Mouse (Mus musculus): Measurements from ENCODE around the gene Trim65.

Trim65 gene

DNA sequence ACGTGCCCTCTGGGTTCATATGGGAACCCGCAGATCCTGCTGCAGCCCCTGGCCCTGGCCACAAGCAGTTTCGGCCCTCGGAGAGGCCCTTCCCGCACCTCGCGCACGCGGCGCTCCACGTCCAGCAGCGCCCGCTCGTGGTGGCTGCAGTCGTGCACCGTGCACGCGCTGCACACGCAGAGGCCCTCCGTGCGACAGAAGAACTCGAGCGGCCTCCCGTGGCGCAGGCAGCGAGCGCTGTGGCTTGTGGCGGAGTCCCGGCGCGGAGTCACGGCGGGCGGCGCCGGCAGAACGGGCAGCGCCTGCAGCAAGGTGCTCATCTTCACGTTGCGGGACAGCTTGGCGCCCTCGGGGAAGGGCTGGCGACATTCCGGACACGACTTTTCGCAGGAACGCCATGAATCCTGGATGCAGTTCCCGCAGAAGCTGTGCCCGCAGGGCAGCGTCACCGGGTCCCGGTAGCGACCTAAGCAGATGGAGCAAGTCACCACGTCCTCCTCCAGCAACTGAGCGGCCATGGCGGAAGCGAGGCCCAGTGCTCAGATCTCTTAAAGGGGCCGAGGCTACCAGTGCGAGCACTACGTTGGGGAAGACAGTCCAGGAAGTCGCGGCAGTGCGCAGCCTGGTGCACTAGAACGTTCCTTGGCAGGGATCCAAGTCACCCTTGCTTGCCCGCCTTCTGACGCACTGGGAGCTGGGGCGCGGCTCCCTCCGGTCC, at the start of gene Trim65:
Gene Trim65 (minus strand): TSS at position 641 of the 718 bp plus-strand sequence.
- peak; percentile 86 to 89 for DNase-seq

DNA sequence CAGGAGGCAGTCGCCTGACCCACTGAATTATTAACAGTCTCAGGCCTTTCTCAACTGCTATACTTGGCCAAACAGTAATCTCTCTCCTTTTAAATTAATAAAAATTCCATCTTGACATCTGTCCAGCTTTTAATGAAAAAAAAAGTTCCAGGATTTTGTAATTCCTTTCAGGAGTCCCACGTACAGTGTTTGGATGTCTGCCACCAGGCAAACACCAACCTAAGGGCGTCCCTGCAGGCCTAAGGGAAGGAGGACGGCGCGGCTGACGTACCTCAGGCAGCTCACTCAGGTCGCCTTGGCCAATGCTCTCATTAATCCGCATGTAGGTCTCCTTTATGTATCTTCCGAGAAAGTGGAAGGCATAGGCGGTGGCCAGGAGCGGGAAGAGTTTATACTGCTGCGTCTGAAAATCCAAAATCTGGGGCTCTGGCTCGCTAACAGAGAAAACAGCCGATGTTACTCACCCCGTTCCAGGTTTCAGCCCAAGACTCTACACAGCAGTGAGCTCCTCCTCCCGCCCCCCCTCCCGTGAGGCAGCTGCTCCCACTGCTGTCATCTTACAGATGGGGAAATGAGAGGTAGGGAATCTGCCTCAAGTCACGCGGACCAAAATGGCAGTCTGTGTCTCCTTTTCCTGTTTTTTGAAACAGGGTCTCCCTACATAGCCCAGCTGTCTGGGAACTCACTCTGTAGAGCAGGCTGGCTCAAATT, 47.6 kb upstream of the Trim65 start:
- no peak for DNase-seq

DNA sequence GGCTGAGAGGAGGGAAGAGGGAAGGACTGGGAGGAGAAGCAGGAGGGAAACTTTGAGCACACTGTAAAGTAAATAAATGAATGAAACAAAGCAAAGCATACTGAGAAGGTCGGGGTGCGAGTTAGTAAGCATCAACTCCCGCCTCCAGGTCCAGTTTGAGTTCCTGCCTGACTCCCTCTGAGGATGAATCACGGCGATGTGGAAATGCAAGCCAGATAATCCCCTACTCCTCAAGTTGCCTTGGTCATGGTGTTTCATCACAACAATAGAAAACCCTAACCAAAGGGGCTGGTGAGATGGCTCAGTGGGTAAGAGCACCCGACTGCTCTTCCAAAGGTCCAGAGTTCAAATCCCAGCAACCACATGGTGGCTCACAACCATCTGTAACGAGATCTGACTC, 45.1 kb upstream of the Trim65 start:
- DNase-seq: no peak

DNA sequence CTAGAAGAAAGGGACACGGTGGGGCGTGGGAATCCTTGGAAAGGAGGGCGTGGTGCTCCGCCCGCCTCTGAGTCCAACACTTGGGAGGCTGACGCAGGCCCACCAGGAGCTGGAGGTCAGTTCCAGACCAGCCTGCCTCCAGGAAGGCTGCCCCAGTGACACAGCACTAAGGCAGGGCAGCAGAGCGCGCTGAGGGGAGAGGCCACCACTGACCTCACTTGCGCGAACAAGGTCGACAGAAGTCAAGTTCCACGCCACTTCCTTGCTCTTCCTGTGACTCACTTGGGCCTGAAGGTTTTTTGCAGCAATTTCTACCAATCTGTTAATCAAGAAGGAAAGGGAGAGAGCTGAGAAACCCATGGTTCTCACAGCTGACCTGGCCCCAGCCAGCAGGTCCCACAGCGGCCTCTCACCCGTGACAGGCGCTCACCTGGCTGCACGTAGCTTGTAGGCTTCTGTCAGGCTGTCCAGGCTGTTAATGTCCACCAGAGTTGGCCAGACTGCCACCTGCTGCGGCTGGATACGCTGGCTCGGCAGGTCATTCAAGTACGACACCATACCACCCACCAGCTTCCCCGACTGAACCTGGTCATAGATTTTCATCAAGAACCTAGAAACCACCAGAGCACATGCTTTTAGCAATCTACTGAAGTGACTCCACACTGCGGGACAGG, 44.0 kb upstream of the Trim65 start:
- no peak for DNase-seq

DNA sequence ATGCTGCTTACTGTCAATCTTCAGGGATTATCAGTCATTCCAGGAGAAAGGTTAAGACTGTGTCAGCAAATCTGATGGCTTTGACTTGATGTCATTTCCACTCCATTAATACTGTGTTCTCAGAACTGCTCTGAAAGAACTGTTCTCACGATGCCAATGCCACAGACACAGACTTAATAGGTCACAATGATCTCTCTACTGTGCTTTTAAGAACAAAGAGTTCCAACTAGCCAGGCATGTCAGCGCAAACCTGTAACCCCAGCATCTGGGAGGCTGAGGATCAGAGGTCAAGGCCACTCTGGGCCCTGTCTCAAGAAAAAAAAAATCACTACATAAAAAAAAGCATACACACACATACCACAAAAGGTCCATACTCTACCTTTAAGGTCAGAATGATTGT, 41.0 kb upstream of the Trim65 start:
- no peak for DNase-seq

DNA sequence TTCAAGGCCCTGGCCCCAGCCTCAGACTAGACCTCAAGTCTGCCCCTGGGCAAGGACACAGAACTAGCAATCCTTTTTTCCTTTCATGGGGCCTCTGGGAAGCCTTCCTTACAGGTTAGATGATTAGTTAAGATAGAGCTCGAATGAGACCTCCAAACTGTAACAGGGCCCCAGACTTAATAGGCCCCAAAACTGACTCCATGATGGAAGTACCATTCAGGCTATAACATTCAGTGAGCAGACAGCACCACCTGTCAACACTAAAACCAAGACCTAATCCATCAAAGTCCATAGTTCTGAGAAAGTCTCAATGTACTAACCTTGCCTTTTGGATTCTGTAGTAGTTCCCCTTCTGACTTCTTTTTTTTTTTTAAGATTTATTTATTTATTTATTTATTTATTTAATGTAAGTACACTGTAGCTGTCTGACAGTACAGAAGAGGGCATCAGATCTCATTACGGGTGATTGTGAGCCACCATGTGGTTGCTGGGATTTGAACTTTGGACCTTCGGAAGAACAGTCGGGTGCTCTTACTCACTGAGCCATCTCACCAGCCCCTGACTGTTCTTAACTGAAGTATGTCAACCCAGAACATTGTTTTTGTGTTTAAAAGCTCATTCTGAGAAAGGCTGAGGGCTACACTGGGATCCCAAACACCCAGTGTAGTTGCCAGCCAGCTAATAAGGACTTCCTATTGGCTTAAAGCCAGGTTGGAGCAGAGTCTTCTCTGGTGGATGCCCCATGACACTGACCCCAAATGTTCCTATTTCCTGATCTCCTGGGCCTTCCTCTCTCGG, 39.3 kb upstream of the Trim65 start:
- DNase-seq: no peak

DNA sequence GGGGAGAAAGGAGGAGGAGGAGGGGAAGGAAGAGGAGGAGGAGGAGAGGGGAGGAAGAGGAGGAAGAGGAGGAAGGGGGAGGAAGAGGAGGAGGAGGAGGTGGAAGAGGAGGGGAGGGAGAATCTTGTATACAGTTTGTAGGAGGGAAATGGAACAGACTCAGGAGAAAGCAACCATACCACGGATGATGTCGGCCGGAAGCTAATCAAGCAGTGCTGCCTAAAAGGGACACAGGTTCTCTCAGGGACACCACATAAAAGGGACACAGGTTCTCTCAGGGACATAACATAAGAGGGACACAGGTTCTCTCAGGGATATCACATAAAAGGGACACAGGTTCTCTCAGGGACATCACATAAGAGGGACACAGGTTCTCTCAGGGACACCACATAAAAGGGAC, 38.3 kb upstream of the Trim65 start:
- DNase-seq: no peak

DNA sequence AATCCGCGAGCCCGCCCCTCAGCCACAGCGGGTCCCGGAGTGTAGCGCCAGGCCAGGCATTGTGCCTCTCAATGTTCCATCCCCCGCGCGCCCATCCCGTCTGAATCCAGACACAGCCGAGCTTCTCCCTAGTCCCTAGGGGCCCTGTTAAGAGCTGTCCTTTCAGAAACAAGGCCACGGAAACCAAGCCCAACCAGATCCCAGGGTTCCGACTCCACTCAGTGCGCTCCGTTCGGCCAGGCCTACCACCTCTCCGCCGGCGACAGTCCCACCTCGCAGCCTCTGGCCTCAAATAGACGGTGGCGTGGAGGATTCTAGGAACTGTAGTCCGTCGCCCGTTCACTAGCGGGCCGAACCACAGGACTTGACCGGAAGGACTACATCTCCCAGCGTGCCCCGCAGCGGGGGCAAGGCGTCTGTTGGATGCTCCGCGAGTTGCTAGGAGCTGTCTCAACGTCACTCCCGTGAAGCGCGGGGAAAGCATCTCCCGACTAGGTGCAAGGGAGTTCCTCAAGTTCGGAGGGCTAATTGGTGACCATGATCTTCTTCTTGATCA, 37.0 kb upstream of the Trim65 start, which contains the start of gene Fbf1:
Gene Fbf1 (minus strand): TSS at position 283 of the 556 bp plus-strand sequence.
- DNase-seq: peak; percentile 95 to 99

DNA sequence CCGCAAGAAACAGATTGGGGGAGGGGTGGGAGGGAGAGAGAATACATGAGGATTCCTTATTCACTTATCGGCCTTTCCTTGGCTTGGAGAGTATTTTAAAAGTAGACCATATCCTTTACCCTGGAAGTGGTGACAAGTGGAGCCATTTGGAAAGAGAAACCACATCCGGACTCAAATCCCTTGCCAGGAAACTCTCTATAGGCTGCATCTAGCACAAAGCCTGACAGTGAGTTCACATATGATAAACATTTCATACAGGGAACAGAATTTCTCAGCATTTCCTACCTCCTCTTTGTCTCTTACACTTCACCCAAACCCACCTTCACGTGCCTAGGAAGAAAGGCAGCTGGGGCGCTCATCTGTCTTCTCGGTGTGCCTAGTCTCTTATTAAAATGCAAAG, 36.3 kb upstream of the Trim65 start:
- DNase-seq: no peak

DNA sequence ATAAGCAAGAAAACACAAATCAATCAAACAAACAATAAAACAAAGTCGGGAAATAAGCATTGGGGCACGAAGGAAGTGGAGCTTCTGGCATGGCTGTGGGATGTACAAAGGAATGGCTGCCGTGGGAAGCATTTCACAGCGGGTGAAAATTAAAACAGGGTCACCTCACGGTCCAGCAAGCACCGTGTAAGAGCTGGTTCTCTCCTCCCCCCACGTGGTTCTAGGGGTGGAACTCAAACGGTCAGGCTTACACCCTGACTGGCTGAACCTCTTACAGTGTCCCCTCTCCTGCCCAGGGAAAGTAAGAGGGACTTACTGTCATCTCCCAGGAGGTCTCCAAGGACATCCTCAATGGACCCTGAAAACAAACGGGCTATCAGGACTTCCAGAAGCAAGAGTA, 32.1 kb upstream of the Trim65 start:
- DNase-seq: no peak

DNA sequence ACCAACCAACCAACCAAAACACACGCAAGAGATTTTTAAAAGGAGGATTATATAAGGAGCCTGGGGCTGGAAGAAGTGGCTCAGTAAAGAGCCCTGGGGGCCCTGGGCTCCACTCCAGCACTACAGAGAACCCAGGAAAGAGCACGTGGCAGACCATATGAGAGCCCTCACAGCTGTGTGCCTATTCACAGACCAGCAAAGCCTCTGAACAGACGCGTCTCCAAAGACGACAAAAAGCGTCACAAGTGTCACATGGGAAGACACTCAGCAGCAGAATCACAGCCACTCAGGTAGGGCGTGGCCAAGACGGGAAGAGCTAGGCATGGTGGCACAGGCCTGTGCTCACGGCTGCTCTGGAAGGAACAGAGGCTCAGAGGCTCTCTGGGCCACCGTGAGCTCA, 31.2 kb upstream of the Trim65 start:
- DNase-seq: no peak

DNA sequence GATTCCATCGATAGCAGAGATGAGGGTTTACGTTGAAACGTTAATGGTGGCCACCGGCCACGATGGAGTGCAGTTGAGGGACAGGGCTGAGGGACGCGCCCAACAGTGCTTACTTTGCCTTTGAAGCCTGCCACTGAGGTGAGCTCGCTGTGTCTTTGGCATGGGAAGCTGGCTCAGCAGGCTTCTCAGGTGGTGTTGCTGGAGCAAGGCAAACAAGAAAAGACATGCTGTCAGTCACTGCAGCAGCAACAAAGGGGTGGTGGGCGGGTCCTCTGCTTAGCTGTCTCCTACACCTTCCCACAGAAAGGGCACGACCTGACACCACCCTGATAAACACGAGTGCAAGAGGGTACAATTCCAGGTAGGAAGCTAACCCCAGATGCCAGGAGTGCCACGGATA, 30.4 kb upstream of the Trim65 start:
- no peak for DNase-seq

DNA sequence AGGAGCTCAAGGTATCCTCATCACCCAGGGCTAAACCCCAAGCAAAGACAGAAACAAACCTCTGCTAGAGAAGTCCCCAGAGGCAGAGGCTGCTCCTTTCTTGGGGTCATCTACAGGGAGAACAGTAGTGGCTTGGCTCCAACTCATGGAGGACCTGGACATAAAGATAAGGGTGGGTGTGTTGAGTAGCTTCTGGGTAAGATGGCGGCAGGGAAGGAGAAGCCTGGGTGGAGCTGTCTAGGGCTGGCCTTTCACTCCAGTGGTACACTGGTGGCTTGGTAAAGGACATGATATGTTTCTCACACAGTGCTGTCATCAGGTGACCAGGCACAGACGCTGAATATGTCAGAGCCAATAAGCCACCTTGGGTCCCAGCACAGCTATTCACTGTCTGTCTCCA, 20.0 kb upstream of the Trim65 start:
- no peak for DNase-seq

DNA sequence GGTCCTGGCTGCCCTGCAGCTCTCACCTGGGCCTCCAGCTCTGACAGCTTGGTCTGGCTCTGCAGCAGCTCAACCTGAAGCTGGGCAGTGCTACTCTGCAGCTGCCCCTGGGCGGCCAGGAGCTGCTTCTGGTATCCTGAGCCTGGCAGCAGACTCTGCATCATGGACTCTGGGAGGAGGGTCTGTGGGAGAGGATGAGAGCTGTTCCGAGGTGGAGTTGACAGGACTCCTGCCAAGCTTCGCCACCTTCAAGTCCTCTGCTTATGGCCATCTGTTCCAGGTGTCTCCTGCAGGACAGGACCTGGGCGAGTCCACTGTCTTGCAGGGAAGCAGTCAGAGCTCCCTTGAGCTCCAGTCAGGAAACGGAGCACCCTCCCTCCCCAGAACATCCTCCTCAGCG, 18.4 kb upstream of the Trim65 start:
- DNase-seq: peak; percentile 60 to 63

DNA sequence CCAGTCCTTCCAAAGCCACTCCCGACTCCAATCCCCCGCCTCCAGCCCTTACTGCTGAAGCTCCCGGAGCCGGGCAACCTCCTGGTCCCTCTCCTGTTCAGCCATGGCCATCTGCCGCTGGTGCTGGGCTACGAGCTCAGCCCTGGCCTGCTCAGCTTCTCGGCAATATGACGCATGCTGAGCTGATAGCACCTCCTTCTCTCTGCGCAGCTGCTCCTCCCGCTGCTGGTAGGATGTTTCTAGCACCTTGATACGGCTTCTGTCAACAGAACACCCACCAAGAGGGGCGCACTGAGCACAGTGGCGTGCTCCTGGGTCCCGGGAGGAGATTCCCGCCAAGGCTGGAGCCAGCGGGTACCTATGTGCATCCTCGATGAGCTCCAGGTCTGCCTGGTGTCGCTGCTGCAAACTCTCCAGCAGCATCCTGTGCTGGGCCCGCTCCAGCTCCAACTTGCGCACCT, 17.9 kb upstream of the Trim65 start:
- peak; percentile 79 to 81 for DNase-seq

DNA sequence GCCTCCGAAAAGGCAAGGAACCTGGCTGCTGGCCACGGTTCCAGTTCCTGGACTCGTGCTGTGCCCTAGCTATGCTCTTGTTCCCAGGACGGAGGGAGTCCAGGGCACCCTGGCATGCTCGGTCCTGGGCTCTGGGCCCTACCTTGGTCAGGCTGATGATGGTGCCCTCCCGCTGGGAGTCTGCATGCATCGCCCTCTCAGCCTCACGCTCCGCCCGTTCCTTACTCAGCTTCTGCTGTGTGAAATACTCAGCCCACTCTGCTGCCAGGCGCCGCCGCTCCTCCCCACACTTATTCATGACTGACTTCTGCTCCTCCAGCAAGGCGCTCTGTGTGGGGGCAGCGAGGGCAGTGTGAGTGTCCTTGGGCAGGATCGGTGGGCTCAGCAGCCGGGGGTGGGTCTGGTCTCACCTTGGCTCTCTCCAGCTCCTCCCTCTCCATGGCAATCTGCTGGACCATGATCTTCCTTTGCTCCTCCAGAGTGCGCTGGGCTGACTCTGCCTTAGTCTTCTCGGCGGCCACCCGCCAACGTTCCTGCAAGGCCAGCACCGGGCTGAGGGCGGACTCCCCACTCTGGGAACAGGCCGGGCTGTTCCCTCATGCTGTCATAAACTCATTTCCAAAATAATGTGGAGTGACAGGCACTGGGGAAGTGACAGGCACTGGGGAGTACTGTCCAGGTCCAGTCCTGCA, 15.5 kb upstream of the Trim65 start:
- peak; percentile 62 to 72 for DNase-seq

DNA sequence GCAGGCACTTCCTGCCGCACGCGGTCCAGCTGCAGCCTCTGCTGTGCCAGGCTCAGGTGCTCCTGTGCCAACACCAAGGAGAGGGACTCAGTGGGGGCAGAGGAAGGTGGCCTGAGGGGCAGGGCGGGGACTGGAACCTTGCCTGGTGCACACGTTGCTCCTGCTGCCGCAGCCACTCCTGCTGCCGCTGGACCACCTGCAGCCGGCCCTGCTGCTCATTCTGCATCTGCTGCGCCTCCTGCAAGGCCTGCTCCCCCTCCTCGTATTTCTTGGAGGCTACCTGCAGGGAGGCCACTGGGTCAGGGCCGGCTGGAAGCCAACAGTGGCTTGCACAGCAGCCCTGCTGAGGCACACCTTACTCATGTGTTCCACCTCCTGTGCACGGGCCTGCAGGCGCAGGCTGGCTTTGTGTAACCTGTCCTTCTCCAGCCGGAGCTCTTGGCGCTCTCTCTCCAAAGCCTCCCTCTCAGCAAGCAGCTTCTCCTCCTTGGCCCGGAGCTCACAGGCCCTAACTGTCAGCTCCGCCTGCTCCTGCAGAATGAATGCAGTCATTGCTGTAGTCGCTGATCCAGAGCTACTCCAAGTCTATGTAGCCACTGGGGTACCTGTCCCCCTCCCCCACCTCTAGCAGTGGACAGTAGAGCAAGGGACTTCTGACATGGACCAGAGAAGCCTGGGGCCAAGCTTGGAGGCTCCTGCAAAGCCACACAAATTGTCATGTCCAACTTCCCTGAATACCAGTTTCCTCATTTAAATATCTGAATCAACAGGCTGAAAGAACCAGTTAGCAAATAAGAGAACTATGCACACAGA, 14.8 kb upstream of the Trim65 start:
- DNase-seq: peak; percentile 68 to 70

DNA sequence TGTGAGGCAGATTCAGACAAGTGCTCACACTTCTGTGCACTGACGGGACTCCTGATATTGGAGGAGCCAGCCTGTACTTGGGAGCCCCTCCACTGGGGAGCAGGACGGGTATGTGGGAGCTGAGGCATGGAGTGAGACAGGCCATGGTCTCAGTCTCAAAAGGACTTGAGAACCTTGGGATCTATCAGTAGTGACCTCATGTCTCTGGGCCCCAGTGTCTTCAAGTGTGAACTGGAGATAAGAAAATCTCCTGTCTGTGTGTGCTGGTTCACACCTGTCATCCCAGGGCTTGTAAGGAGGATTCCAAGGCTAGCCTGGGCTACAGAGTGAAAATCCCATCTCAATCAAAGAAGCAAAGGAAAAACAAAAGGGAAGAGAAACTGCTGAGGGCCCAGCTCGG, 12.5 kb upstream of the Trim65 start:
- DNase-seq: no peak

DNA sequence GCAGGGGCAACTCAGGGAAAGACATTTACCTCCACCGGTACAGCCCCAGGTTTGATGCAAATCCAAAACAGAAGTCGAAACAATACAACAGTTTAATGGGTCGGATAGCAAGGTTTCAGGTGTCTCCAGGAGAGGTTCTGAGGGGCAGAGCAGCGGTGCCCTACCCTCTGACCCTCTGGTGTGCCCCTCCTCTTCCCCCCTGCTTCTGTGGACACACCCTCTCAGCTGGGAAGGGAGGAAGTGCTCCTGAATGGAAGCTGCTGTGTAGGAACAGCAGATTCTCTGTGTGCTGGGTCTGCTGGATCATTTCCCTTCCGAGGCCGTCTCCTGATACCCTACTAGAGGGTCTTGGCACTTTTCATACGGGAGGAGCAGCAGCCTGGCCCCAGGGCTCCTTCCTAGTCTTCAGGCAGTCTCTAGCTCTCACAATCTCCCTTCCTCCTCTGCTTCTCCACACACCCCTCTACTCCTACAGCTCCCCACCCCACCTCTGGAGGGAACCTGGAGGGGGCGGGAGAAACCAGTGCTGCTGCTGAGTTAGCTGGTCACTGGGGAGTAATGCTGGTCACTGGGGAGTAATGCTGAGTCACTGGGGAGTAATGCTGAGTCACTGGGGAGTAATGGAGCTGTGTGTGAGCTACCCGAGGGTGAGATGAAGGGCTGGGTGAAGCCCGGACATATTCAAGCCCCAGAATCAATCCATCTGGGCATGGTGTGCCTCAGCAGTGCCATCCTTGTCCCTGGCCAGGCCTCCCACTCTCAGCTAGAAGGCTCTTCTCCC, 11.5 kb upstream of the Trim65 start:
- DNase-seq: no peak

DNA sequence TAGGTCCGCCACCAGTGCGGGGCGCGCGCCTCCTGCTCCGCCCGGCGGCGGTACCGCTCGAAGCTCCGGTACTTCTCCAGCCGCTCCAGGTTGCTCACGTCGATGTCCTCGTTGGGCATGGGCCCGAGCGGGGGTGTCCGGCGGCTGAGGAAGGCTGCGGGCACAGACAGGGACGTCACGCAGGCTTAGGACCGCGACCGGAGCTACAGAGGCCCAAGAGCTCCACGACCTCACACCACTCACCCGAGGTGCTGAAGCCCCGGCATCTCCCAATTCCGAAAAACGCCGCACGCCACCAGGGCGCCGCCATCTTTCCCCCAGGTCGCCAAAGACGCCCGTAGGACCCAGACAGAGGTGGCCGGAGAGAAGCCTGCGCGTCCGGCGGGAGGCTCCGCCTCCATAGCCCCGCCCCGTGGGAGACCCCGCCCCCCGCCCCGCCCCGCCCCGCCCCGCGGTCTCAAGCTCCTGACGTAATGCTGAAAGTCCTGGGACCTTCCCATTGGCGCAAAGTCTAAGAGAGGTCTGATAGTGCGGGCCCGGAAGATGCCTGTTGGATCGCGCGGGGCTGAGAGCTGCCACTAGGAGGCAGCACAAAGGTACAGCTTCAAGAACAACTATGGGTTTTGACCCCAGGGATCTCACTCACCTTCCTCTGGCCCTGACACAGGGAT, 7.7 kb upstream of the Trim65 start, which contains the start of gene Mrpl38:
Gene Mrpl38 (minus strand): TSS at position 401 of the 671 bp plus-strand sequence.
- peak; percentile 86 for DNase-seq
